8 mouse cellular contexts compared by ENCODE assay signal in genomic region chr3:129215241-129215750, GRCm38 (mm10). TPM values are rescaled to one million over a fixed set of nuclear protein-coding genes. Genes with fewer than 3 reads are reported as not detected.
DNase-seq lines count a peak whose midpoint lies in the region; ATAC-seq and TF ChIP-seq lines count a peak whose summit lies in the region.

No protein-coding gene starts in this region.

- no peak for TF ChIP-seq CTCF in testis, adult 2 months (IDR thresholded peaks at IDR 0.05; ENCODE audit: control insufficient read depth, insufficient read depth, insufficient replicate concordance, low read depth, low read length)

- peaks cover 11% of the 10 kb centered on the region; the same call in 1 of the 2 replicates for H3K4me1 ChIP-seq in forebrain, embryonic 11.5 days (replicated peaks; ENCODE audit: control insufficient read depth, insufficient read depth, low read length)
- peaks cover 16% of the 10 kb centered on the region for H3K4me1 ChIP-seq in forebrain, embryonic 16.5 days (replicated peaks; ENCODE audit: control insufficient read depth, insufficient read depth, low read length)
- H3K4me1 ChIP-seq in testis, adult 2 months (ENCODE audit: control insufficient read depth, insufficient read depth, low read length): peaks cover 29% of the 10 kb centered on the region
- H3K4me1 ChIP-seq in liver, embryonic 15.5 days (replicated peaks): peaks cover 9% of the 10 kb centered on the region; the same call in 1 of the 2 replicates

- DNase-seq in forebrain, embryonic 11.5 days (ENCODE audit: low spot score): peak; percentile 68
- DNase-seq in testis, postnatal 14 days (ENCODE audit: low spot score): no peak
- DNase-seq in frontal cortex, adult 2 months (ENCODE audit: extremely low spot score in 1 of 2, low spot score in 1 of 2): no peak
- DNase-seq in spleen, postnatal 14 days (ENCODE audit: low spot score in 2 of 2): no peak
- no peak for DNase-seq in thymus, postnatal 0 days (ENCODE audit: low spot score)

- no peak for ATAC-seq in forebrain, embryonic 11.5 days (replicated peaks; ENCODE audit: low FRiP score)
- no peak for ATAC-seq in forebrain, embryonic 16.5 days
- ATAC-seq in liver, embryonic 15.5 days (ENCODE audit: insufficient read depth): no peak

- WGBS in forebrain, embryonic 11.5 days: under 1% methylated on average over 26 of the region's 26 CpGs
- under 1% methylated on average over 26 of the region's 26 CpGs for WGBS in forebrain, embryonic 16.5 days
- whole genome bisulfite sequencing in liver, embryonic 15.5 days (ENCODE audit: insufficient replicate concordance): under 1% methylated on average over 26 of the region's 26 CpGs

- TF ChIP-seq POLR2A in testis, adult 2 months (IDR thresholded peaks at IDR 0.05; ENCODE audit: control insufficient read depth, low read depth, low read length): no peak

- H3K27ac ChIP-seq in forebrain, embryonic 11.5 days (ENCODE audit: low read depth, low read length): no peak overlapping the region
- no peak overlapping the region for H3K27ac ChIP-seq in forebrain, embryonic 16.5 days (ENCODE audit: low read length)
- no peak overlapping the region for H3K27ac ChIP-seq in testis, adult 2 months (ENCODE audit: control insufficient read depth, insufficient read depth, low read depth, low read length)
- H3K27ac ChIP-seq in liver, embryonic 15.5 days (replicated peaks): no peak overlapping the region

- H3K27me3 ChIP-seq in forebrain, embryonic 11.5 days (ENCODE audit: control insufficient read depth, insufficient read depth, low read length): peaks cover 86% of the 10 kb centered on the region
- peaks cover 49% of the 10 kb centered on the region for H3K27me3 ChIP-seq in forebrain, embryonic 16.5 days (replicated peaks; ENCODE audit: control insufficient read depth, insufficient read depth, low read length)
- peaks cover 33% of the 10 kb centered on the region for H3K27me3 ChIP-seq in testis, adult 2 months (ENCODE audit: control insufficient read depth, insufficient read depth, low read length)
- peaks cover 100% of the 10 kb centered on the region for H3K27me3 ChIP-seq in liver, embryonic 15.5 days

- H3K9ac ChIP-seq in forebrain, embryonic 11.5 days (ENCODE audit: low read length): no peak overlapping the region
- H3K9ac ChIP-seq in forebrain, embryonic 16.5 days (replicated peaks; ENCODE audit: low read depth, low read length): no peak overlapping the region
- H3K9ac ChIP-seq in liver, embryonic 15.5 days: no peak overlapping the region

- H3K4me3 ChIP-seq in forebrain, embryonic 11.5 days (ENCODE audit: low read depth, low read length): peak overlapping the region; percentile 11
- H3K4me3 ChIP-seq in forebrain, embryonic 16.5 days (replicated peaks; ENCODE audit: low read length): no peak overlapping the region
- H3K4me3 ChIP-seq in testis, adult 2 months (ENCODE audit: control insufficient read depth, low read depth, low read length): peak overlapping the region; percentile 60
- 0 out of 2 replicates have a peak overlapping the region, but pooled peaks have one; percentile 0 for H3K4me3 ChIP-seq in liver, embryonic 15.5 days (replicated peaks)

- peak overlapping the region; percentile 32; the same call in 1 of the 2 replicates for H3K4me2 ChIP-seq in forebrain, embryonic 11.5 days (ENCODE audit: low read depth, low read length, severe bottlenecking)
- H3K4me2 ChIP-seq in forebrain, embryonic 16.5 days (ENCODE audit: low read length): no peak overlapping the region
- H3K4me2 ChIP-seq in liver, embryonic 15.5 days: peak overlapping the region; percentile 67; the same call in 1 of the 2 replicates

- no peaks in the 10 kb centered on the region for H3K9me3 ChIP-seq in forebrain, embryonic 11.5 days (ENCODE audit: control insufficient read depth, low read length)
- H3K9me3 ChIP-seq in forebrain, embryonic 16.5 days (ENCODE audit: control insufficient read depth, low read length): no peaks in the 10 kb centered on the region
- H3K9me3 ChIP-seq in liver, embryonic 15.5 days (replicated peaks): no peaks in the 10 kb centered on the region

- H3K36me3 ChIP-seq in forebrain, embryonic 11.5 days (ENCODE audit: control insufficient read depth, insufficient read depth, low read length): no peaks in the 10 kb centered on the region
- H3K36me3 ChIP-seq in forebrain, embryonic 16.5 days (ENCODE audit: control insufficient read depth, insufficient read depth): no peaks in the 10 kb centered on the region
- H3K36me3 ChIP-seq in testis, adult 2 months (ENCODE audit: control insufficient read depth, insufficient read depth, low read length): no peaks in the 10 kb centered on the region
- H3K36me3 ChIP-seq in liver, embryonic 15.5 days (replicated peaks): no peaks in the 10 kb centered on the region

RNA-seq across cellular contexts. Expression of gene Pitx2, which starts 15.6 kb away (rescaled TPM):
- 9.2 and 11.9 TPM in 2 replicates for polyA plus RNA-seq in forebrain, embryonic 11.5 days (2014; fragmentation: Nextera tagmentation; extraction: Ambion mirVana)
- polyA plus RNA-seq in forebrain, embryonic 16.5 days (2015; fragmentation: Nextera tagmentation; extraction: Ambion mirVana): 0.86 and 4.9 TPM in 2 replicates
- 6.1 and 6.6 TPM in 2 replicates for polyA plus RNA-seq in testis, adult 2 months (2012; rRNA removed)
- 0.64 and 0.90 TPM in 2 replicates for polyA plus RNA-seq in liver, embryonic 15.5 days (2015; fragmentation: Nextera tagmentation; extraction: Ambion mirVana)
- polyA plus RNA-seq in frontal cortex, adult 2 months (2012; rRNA removed): 0.17 TPM in 1 of 2 replicates, not detected in the other
- 0.20 and 0.40 TPM in 2 replicates for polyA plus RNA-seq in thymus, postnatal 0 days (2015; fragmentation: Nextera tagmentation; extraction: Ambion mirVana)
